In the genomic region with DNA sequence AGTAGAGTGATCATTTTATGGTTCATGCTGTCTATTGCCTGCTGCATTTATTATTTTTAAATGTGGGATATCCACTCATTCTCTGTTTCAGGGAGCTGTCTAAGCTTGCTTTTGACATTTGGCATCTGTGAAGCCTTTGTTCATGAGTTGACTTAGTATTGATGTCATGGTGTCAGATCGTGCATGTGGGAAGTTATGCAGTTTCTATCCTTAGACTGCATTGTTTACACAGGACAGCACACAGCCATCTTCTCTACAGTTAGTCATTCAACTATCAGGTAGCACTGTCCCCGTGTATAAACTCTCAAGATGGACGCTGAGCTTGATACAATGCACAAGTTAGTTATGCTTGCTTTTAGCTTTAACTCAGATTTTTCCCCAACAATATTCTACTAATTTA, we compare ENCODE assay signal across 16 mouse cellular contexts.
"Had no signal": no experiment of that assay in that cellular context is flagged by ENCODE, and none has a peak within 500 bp of the region (broad histone marks: within the 10 kb centered on the region; RNA-seq: fewer than 3 reads in every experiment).

No protein-coding gene starts in this region.

- H3K27ac ChIP-seq: liver, embryonic 13.5 days; liver, embryonic 15.5 days; macrophage; midbrain, embryonic 13.5 days; midbrain, embryonic 15.5 days; neural tube, embryonic 12.5 days; stomach, embryonic 15.5 days; stomach, postnatal 0 days had no signal

- H3K36me3 ChIP-seq: liver, embryonic 13.5 days; liver, embryonic 15.5 days; midbrain, embryonic 13.5 days; midbrain, embryonic 15.5 days; neural tube, embryonic 12.5 days; stomach, embryonic 15.5 days had no signal

- H3K4me1 ChIP-seq: liver, embryonic 13.5 days; liver, embryonic 15.5 days; megakaryocyte, embryonic 14.5 days; midbrain, embryonic 13.5 days; midbrain, embryonic 15.5 days; neural tube, embryonic 12.5 days; stomach, embryonic 15.5 days had no signal

- H3K9ac ChIP-seq: liver, embryonic 13.5 days; liver, embryonic 15.5 days; liver, postnatal 0 days; midbrain, embryonic 13.5 days; midbrain, embryonic 15.5 days; neural tube, embryonic 12.5 days; stomach, embryonic 15.5 days had no signal

- H3K9me3 ChIP-seq: liver, embryonic 13.5 days; liver, embryonic 15.5 days; midbrain, embryonic 13.5 days; midbrain, embryonic 15.5 days; neural tube, embryonic 12.5 days; stomach, embryonic 15.5 days had no signal

- H3K4me3 ChIP-seq: liver, embryonic 13.5 days; liver, embryonic 15.5 days; megakaryocyte, embryonic 14.5 days; midbrain, embryonic 13.5 days; midbrain, embryonic 15.5 days; neural tube, embryonic 12.5 days; stomach, embryonic 15.5 days had no signal

- H3K4me2 ChIP-seq: liver, embryonic 11.5 days; liver, embryonic 13.5 days; liver, embryonic 15.5 days; midbrain, embryonic 11.5 days; midbrain, embryonic 13.5 days; midbrain, embryonic 15.5 days; neural tube, embryonic 12.5 days; stomach, embryonic 15.5 days had no signal

- DNase-seq: liver, embryonic 13.5 days; liver, postnatal 0 days; right cerebral cortex, postnatal 14 days; thymus, adult 2 months; thymus, postnatal 25 days; thymus, postnatal 4 days had no signal

- H3K27me3 ChIP-seq: liver, embryonic 13.5 days; liver, embryonic 15.5 days; megakaryocyte, embryonic 14.5 days; midbrain, embryonic 13.5 days; midbrain, embryonic 15.5 days; neural tube, embryonic 12.5 days; stomach, embryonic 15.5 days had no signal

- ATAC-seq: midbrain, embryonic 13.5 days; midbrain, embryonic 15.5 days had no signal
